Mouse (Mus musculus): ENCODE measurements around the gene Fbxl18.
A peak's percentile ranks its signal among the peaks of the same experiment; 100 is the strongest.

DNA sequence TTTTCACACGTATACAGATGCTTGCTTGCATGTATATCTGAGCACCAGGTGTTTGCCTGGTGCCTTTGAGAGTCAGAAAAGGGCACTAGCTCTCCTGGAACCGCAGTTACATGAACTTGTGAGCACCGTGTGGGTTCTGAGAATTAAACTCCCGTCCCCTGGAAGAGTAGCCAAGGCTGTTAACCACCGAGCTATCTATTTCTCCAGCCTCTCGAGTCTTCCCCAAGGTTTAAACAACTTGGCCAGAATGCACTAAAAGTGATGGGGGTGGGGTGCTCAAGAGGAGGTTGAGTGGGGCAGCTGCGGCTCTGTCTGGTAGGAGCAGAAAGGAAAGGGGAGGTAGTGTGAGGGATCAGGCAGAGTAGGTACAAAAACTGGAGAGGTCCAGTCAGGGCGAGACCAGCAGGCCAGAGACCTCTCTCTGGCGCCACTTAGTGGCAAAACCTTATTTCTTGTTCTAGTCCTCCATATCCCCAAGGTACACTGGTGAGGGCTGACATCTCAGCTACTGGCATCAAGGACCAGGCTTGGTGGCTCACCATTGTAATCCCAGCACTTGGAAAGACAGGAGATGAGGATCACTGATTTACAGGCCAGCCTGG, 37.0 kb upstream of the Fbxl18 start:
- TF ChIP-seq CTCF (IDR thresholded peaks at IDR 0.05; ENCODE audit: control insufficient read depth, insufficient read depth, low read length) (peak; percentile 94), POLR2A (IDR thresholded peaks at IDR 0.05; ENCODE audit: borderline replicate concordance, control insufficient read depth, low read depth, low read length) (no peak)
